Mouse (Mus musculus): ENCODE measurements around the gene Fzr1.

The Fzr1 gene

GRCm38 (mm10) chr10:81378553-81379182 lies 352 bp upstream of the Fzr1 start:
- peak; percentile 100 for DNase-seq

- DNase-seq, result no peak
These were observed 1.0 kb downstream of the Fzr1 start for GRCm38 (mm10) chr10:81377362-81377664.

GRCm38 (mm10) chr10:81376561-81377361 lies 1.6 kb downstream of the Fzr1 start:
- DNase-seq, result no peak

GRCm38 (mm10) chr10:81375322-81375721 lies 3.0 kb downstream of the Fzr1 start:
- DNase-seq, result no peak

GRCm38 (mm10) chr10:81367207-81367495 lies 11.2 kb downstream of the Fzr1 start:
- no peak for DNase-seq

- no peak for DNase-seq
These were observed 11.7 kb downstream of the Fzr1 start for GRCm38 (mm10) chr10:81366477-81367206.

- no peak for DNase-seq
These were observed 12.4 kb downstream of the Fzr1 start, which contains the start of gene 4930404N11Rik for GRCm38 (mm10) chr10:81365672-81366476. 4930404N11Rik (minus strand) TSS chr10:81365816.

- no peak for DNase-seq
These were observed 13.2 kb downstream of the Fzr1 start for GRCm38 (mm10) chr10:81365073-81365472.

GRCm38 (mm10) chr10:81364666-81365065 lies 13.7 kb downstream of the Fzr1 start:
- DNase-seq, result no peak

GRCm38 (mm10) chr10:81363436-81364346 lies 14.6 kb downstream of the Fzr1 start:
- DNase-seq, result no peak

- no peak for DNase-seq
These were observed 15.9 kb downstream of the Fzr1 start for GRCm38 (mm10) chr10:81362336-81362949.

- DNase-seq, result no peak
These were observed 17.6 kb downstream of the Fzr1 start for GRCm38 (mm10) chr10:81360721-81361120.

GRCm38 (mm10) chr10:81358841-81359240 lies 19.5 kb downstream of the Fzr1 start:
- DNase-seq, result peak; percentile 49 to 70

- DNase-seq, result no peak
These were observed 20.1 kb downstream of the Fzr1 start for GRCm38 (mm10) chr10:81358209-81358608.

GRCm38 (mm10) chr10:81356991-81357844 lies 21.1 kb downstream of the Fzr1 start, which contains the start of gene Mfsd12:
Mfsd12 (plus strand) TSS chr10:81357491.
- DNase-seq, result peak; percentile 88 to 90

- peak in 1 of 2 experiments; percentile 57 for DNase-seq
These were observed 21.8 kb downstream of the Fzr1 start for GRCm38 (mm10) chr10:81356352-81356990.

- DNase-seq, result no peak
These were observed 22.8 kb downstream of the Fzr1 start for GRCm38 (mm10) chr10:81355533-81355932.

- DNase-seq, result no peak
These were observed 23.4 kb downstream of the Fzr1 start for GRCm38 (mm10) chr10:81354738-81355477.

GRCm38 (mm10) chr10:81351678-81352291 lies 26.5 kb downstream of the Fzr1 start:
- DNase-seq, result no peak

All from kidney, adult 8-10 months (tissue).